Mouse (Mus musculus): ENCODE measurements around the gene Ttc13. TPM values are rescaled to one million over a fixed set of nuclear protein-coding genes. Genes with fewer than 3 reads are reported as not detected.

The Ttc13 gene
- total RNA-seq, 2 experiments from 2014 or later, result 39.8 to 41.5 TPM

DNA sequence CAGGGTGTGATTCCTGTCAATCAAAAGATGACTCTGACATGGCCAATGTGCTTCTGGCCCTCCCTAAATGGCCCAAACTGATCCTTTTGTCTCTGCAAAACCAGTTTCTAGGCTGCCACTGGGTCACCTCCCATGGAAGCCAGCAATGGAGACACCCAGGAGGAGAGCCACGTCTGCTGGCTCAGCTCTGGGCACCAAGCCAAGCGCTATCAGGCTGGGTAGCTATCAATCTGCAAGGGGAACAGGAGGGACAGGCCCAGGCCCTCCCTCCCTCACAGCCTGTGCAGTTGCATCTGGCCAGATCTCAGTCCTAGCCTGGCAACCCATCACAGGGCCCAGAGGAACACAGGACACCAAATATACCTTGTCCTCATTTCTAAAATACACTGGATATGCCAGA, 63.4 kb downstream of the Ttc13 start:
- peak; percentile 94 to 95 for DNase-seq

DNA sequence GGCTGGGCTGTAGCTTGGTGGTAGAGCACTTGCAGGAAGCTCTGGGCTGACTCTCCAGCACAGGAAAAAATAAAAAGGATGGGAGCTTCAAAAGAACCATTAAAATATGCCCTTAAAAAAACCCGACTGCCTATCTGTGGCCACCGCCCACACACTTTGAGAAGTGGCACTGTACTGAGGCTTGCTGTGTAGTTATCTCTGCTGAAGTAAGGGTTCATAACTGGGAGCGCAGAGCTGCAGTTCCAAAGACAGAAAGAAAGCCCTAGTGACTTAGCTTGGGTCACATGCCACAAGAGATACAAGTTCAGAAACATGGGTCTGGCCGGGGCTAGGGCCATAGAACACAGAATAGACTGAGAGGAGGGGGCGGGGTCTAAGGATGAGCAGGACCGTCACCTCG, 63.8 kb downstream of the Ttc13 start:
- no peak for DNase-seq

DNA sequence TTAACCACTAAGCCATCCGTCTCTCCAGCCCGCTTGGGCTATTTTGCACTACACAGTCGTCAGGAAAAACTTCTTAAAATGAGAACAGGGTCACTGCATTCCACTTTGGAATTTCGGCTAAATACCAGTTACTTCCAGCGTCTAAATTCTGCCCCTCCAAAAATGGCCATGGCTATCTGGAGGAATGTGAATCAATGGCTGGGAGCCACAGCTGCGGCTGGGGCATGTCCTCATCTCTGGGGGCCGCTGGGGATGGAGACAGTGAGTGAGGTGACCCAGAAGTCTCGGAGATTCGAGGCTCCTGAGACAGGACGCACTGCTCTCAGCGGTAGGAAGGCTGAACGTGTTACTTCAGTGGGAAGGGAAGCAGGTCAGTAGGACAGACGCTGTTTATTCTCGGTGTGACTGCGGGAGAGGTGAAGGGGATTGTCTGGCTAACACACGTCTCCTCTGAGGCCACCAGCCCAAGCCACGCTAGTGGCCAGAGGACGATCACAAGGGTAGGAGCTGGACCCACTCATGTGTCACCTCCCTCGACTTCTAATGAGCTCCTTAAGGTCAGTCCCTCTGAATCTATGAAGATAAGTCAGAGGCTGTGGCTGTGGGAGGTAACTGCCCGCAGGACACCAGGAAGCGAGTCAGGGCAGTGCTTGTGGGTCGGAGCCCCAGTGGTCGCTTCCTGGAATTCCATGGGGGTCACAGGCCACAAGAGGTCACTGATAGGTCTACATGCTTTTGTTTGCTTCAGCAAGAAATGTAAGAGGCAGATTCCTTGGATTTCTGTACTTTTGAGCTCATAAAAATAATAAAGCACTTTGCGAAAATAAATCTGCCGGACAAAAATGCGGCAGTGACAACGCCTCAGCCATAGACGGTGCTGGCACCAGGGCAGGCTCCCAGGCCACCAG, 68.0 kb downstream of the Ttc13 start:
- DNase-seq, result peak in 1 of 2 experiments; percentile 33

DNA sequence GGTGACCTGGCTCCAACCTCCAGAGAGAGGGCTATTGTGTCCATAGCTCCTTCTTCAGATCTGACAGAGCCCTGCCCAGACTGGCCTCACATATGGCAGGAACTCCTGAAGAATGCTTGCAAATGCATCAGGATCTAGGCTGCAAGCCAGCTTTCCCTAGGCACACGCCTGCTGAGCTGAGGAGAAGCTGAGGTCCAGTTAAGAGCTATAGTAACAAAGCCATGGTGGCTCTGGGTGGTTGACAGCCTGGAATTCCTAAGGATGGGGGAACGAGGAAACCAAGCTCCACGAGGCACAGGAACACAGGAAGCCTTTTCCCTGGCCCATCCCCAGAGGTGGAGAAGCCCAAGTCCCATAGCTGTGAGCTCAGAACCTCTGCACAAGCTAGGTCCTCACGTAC, 69.2 kb downstream of the Ttc13 start:
- no peak for DNase-seq

DNA sequence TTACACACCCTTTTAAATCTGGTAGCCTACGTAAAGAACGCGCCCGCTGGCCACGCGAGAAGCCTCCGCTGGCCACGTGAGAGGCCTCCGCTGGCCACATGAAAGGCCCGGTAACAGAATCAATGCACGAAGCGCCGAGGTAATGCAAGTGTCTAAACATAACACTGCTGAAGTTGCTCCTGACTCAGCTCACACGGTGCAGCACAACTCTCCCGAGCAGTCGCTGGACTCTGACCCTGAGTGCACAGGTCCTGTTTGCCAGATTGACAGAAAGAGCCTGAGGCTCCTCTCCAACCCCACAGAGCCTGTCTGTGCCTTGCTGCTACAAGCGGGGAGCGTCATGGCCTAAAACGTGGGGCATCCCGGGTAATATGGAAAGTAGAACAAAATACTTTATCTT, 70.0 kb downstream of the Ttc13 start:
- no peak for DNase-seq

DNA sequence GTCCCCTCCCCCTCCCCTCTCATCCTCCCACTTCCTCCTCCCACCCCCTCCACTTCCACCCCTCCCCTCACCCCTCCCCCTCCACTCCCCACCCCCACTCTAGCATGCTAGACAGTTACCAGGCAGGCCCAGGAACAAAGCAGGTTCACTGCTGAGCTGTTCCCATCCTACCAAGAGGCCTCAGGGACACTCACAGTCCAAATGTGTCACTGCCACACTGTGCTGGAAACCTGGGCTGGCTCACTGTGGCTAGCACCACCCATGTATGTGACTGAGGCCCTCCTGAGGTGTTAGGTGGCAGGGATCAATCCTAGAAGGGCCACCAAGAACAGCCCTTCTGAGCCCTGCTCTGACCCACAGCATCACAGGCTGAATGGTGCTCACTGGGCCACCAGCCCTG, 73.5 kb downstream of the Ttc13 start:
- DNase-seq, result no peak

DNA sequence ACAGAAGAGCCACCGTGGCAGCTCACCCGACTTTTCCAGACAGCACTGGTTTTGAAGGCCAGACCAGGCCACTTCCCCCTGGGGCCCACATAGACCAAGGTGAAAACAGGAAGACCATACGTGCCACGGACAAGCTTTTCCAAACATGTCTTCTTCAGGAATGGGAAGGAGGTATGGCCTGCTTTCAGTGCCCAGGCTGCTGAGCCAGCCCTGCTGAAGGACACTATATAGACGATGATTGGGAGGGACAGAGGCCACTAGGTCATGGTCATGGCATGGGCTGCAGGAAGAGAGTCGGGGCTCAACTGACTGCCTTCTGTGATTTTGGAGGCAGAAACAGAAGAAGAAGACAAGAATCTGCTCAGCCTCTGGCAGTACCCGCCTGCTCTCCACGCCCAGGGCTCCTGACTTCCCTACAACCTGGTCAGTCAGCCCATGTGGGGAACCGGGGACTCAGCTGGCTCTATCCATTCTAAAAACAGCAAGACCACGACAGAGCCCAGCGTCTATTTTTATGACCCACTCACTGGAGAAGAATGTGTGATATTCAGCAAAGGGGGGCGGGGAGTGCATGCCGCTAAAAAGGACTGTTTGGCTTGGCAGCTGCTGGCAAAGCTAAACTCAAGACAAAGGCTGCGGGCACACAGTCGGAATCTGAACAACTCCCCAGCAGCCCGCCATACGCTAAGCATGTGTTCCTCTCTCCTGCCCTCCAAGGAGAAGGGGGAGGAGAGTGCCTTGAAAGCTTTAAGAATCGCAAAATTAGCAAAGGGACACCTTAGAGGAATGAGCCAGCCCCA, 78.0 kb downstream of the Ttc13 start:
- peak; percentile 68 to 78 for DNase-seq

DNA sequence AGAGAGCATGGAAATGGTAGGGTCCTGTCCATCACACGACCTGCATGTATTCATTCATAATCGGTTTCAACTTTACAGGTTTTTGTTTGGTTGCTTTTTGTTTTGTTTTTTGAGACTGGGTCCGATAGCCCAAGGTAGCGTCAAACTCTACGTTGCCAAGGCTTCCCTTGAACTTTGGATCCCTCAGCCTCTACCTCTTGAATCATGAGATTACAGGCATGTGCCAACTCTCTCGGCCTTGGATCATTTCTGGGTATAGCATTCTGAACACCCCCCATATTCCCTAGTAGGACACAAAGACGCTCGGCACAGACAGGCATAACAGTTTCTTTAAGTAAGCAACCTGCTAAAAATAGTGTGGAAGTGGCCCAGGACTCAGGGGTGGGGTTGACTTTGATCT, 80.2 kb downstream of the Ttc13 start:
- peak; percentile 53 to 55 for DNase-seq

DNA sequence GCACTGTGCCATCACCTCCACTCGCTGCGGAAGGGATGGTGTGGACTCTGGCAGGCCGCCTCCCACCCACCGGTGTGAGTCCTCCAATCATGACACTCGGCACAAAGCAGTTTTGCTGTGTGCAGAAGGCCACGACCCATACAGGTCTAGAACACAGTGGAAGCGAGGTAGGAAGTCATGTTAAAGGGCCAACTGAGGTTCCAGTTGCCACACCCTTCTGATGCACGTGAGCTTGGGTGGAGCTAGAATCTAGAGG, 86.6 kb downstream of the Ttc13 start:
- DNase-seq, result no peak

DNA sequence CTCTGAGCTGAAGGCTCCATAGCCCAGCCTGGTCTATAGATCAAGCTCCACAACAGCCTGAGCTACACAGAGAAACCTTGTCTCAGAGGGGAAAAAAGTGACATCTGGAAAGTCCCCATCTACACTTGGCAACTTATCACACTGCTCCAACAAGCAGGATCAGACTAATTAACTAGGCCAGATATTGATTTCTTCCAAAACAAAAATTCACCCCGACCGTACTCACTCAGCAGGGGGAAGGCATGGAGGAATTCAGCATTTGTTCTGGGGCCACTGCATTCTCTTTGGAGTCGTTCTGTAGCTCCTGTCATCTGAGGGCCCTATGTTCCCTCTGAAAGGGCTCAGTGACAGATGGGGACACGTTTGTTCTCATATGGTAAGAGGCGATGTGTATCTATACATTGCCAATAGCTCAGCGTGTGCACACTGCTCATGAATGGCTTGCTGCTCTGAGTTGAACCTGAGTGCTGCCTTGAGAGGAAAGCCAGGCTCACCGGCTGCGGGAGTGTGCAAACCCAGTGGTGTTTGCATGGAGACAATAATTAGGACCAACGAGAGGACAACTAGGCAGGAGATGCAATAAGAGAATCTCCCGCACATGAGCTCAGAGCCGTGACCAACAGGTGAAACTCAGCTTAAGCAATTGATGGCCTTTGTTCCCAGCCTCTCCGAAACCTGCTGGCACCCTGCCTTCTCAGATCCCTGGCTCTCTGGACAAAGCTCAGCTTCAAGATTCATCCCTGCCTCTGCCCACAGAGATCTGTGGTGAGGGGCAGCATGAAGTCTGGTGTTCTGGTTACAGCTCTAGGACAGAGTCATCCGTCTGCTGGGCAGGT, 87.2 kb downstream of the Ttc13 start:
- no peak for DNase-seq

DNA sequence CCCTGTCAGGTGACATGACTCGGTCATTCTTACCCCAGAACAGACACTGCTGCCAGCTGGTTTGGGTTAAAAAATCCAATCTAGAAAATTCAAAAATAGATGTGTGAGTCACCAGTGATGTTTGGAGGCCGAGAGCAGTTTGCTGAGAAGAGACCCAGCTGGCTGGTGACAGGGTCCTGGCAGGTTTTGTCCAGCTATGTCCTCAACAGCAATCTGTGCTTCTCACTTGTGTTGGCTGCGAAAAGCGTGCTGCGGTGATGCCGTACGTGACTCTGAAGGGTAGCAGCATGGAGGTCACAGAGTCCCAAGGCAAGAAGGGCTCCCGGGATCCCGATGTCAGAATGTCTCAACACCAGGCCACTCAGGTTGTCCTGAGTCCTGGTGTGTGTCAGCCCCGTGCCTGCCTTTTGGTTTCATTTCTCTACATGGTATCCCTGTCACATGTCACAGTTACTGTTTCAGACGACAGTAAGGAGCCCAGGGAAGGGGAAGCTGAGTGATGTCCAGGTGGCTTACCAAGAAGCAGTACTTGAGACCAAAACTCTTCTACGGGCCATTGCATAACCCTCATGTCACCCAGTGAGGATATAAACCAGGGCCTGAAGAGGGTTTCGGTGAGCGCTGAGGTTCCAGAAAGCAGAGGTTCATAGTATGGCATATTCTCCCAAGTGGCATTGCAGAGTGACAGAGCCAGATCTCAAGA, 88.6 kb downstream of the Ttc13 start:
- DNase-seq, result peak; percentile 61 to 65

DNA sequence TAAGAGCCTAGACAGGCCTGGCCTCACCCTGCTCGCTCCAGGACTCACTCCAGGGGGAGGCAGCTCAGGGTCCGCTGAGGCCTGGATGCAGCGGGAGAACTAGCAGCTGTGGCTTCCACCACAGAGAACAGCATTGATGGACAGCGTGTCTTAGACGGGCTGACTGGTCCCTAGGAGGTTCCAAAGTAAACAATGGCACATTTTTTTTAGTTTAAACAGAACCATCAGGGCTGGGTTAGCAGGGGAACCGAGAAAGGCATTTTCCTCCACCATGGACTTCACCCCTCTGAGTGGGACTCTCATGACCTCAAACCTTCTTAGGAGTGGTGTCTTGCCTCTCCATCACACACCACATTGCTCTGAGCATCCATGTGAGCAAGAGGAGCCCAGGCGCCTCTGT, 89.8 kb downstream of the Ttc13 start:
- DNase-seq, result no peak

DNA sequence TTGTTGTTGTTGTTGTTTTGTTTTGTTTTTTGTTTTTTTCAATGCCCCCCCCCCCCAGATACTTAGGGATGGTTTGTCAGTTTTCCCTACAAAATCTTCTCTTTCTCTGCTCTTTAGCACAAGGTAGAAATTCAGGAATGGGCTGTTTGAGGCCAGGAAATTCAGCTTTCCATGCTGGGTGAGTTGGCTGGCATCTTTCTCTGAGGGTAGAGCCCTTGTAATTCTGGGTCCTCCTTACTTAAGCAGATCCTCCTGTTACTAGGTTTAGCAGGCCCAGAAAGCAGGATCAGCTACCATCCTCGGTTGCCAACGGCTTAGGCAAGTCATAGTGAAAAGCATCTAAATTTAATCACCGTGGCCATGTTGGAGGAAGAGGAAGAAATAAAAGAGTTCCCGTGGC, 90.9 kb downstream of the Ttc13 start:
- DNase-seq, result no peak

DNA sequence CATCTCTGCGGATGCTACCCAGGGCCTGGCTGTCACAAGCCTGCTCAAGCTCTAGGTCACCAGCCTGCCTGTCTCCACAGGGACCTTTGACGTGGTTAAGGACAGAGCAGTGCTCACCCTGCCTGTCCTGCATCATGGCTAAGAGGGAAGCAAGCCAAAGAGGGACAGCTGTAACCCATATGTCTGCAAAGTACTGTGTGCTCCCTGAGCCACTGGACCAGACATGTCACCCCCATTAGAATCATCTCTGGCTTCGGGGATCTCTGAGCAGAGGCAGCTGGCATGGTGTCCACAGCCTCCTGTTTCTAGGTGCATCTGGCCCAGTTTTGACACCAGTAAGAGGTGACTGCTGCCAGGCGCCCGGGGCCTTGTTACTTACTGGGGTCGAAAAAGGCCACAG, 91.3 kb downstream of the Ttc13 start:
- no peak for DNase-seq

DNA sequence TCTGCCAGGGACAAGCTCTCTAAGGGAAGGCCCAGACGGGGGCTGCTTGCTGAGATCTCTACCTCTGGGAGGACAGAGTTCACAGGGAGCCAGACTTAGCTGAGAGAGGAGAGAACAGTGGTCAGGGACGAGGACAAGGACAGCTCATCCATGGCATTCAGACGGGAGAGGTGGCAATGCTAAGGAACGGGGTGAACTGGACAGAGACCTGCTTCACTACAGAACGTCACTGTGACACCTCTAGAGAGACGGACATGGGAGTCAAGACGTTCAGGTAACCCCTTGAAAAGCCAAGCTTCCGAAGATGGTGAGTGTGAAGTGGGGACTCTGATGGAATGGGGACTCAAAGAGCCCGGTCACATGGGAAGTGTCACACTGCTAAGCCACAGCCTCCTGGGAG, 95.5 kb downstream of the Ttc13 start:
- DNase-seq, result no peak

Other genes with a start within 250 kb of the Ttc13 start
- gene Cog2, start 201.2 kb downstream of the Ttc13 start, total RNA-seq (2021), result 10 to 100 TPM; 37.3 to 42.7 TPM
- gene Agt, start 152.3 kb downstream of the Ttc13 start, total RNA-seq (2021), result 1 to 10 TPM; 3.7 to 4.0 TPM
- gene Capn9, start 145.9 kb downstream of the Ttc13 start, total RNA-seq (2021), result under 1 TPM in 1 of 2 experiments, not detected in 1; 0.72 TPM
- gene 2310022B05Rik, start 58.6 kb downstream of the Ttc13 start, total RNA-seq (2021), result 10 to 100 TPM; 38.9 to 47.8 TPM
- 1 to 10 TPM; 8.7 to 9.8 TPM for gene Arv1, start 156 bp upstream of the Ttc13 start, total RNA-seq (2021)
- under 1 TPM; 0.20 to 0.23 TPM for gene Fam89a, start 29.8 kb upstream of the Ttc13 start, total RNA-seq (2021)
- 1 to 10 TPM in 1 of 2 experiments, under 1 TPM in 1; 0.86 to 1.0 TPM for gene Trim67, start 71.1 kb upstream of the Ttc13 start, total RNA-seq (2021)
- gene Gnpat, start 141.1 kb upstream of the Ttc13 start, total RNA-seq (2021), result 100 to 1,000 TPM in 1 of 2 experiments, 10 to 100 TPM in 1; 93.1 to 104 TPM
- gene 2810004N23Rik, start 141.1 kb upstream of the Ttc13 start, total RNA-seq (2021), result 10 to 100 TPM; 30.1 to 31.9 TPM
- 10 to 100 TPM; 23.0 to 24.0 TPM for gene Exoc8, start 175.7 kb upstream of the Ttc13 start, total RNA-seq (2021)
- gene Sprtn, start 175.9 kb upstream of the Ttc13 start, total RNA-seq (2021), result 10 to 100 TPM; 19.0 to 19.7 TPM
- 10 to 100 TPM; 50.2 to 64.1 TPM for gene Egln1, start 227.3 kb upstream of the Ttc13 start, total RNA-seq (2021)

All from adrenal gland, postnatal 36 days (tissue).